Mouse (Mus musculus) cerebellum, adult 2 months (tissue): Measurements from ENCODE around the gene Arhgap42.

ENCODE experiments used
- CTCF ChIP-seq: fragments of 200-500 bp; IDR thresholded peaks from 2 replicates; pipeline ENCODE4 v1.5.1; 2011; ENCODE audit warnings: low read depth, mild to moderate bottlenecking, control low read depth, low read length, moderate library complexity, borderline replicate concordance; ENCODE audit not compliant: insufficient read depth
- POLR2A ChIP-seq: fragments of 200-500 bp; IDR thresholded peaks from 2 replicates; pipeline ENCODE4 v1.6.1; 2011; ENCODE audit warnings: low read length, control low read depth, borderline replicate concordance; ENCODE audit not compliant: insufficient read depth

- TF ChIP-seq CTCF (no peak), POLR2A (no peak)
Measured at GRCm38 (mm10) chr9:9128996-9129694, 109.8 kb downstream of the Arhgap42 start.
